Mouse (Mus musculus) ES-E14 (cell line): ENCODE measurements around the gene Ccpg1os.

Experiments
- CHD2 ChIP-seq: IDR thresholded peaks from 2 replicates; pipeline ENCODE4 v1.6.1; 2014; ENCODE audit warnings: mild to moderate bottlenecking, low read depth, low read length, inconsistent platforms
- ZC3H11A ChIP-seq: IDR thresholded peaks from 2 replicates; pipeline ENCODE4 v1.6.1; 2012; ENCODE audit warnings: low read depth, mild to moderate bottlenecking, inconsistent platforms, low read length, borderline replicate concordance
- ZNF384 ChIP-seq: IDR thresholded peaks from 2 replicates; pipeline ENCODE4 v1.6.1; 2012; ENCODE audit warnings: low read depth, low read length, inconsistent platforms

DNA sequence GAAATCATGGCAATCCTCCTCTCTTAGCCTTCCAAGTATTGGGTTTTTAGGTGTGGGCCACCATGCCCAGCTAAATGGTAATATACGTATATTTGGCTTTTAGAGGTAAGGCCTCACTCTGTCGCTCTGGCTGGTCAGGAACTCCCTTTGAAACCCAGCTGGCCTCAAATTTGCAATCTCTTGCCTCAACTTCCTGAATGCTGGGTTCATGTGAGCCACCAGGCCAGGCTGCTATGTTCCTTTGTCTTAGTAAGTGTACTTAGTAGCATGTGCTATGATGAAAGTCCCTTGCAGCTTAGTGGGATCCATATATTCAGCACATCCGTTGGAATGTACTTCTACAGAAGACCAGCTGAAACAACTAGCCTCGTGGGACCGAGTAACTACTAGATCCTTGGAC is 10.4 kb downstream of the Ccpg1os start:
- TF ChIP-seq ZNF384 = no peak
- no peak for TF ChIP-seq ZC3H11A
- no peak for TF ChIP-seq CHD2
